Mouse (Mus musculus) heart, postnatal 0 days (tissue): ENCODE results near the gene Cdc14a. TPM values are rescaled to one million over a fixed set of nuclear protein-coding genes. Genes with fewer than 3 reads are reported as not detected.

Source experiments
- ATAC-seq: fragments of 200-750 bp; cut with Nextera tagmentation; 2 replicates; pipeline ENCODE4 v1.8.0; 2017; ENCODE audit warnings: low read depth, moderate number of reproducible peaks, moderate library complexity; ENCODE audit not compliant: insufficient read depth
- DNase-seq: peaks from one replicate; pipeline ENCODE4 v3.0.0-alpha.2; 2016; ENCODE audit warnings: low spot score
- H3K27ac ChIP-seq: fragments of 300-500 bp; sonication (generic); 2 replicates; pipeline ENCODE4 v1.5.1; 2014; ENCODE audit warnings: low read depth, mild to moderate bottlenecking
- H3K27me3 ChIP-seq: fragments of 300-500 bp; sonication (generic); 2 replicates; pipeline ENCODE4 v1.6.1; 2014; ENCODE audit warnings: low read length, mixed read lengths; ENCODE audit not compliant: control insufficient read depth, insufficient read depth
- H3K36me3 ChIP-seq: fragments of 300-500 bp; sonication (generic); replicated peaks from 2 replicates; pipeline ENCODE4 v1.6.1; 2014; ENCODE audit warnings: low read length, mixed read lengths; ENCODE audit not compliant: control insufficient read depth, insufficient read depth
- H3K4me1 ChIP-seq: fragments of 300-500 bp; sonication (generic); 2 replicates; pipeline ENCODE4 v1.6.1; 2014; ENCODE audit warnings: antibody characterized with exemption; ENCODE audit not compliant: control insufficient read depth, insufficient read depth
- H3K4me2 ChIP-seq: fragments of 300-500 bp; sonication (generic); 2 replicates; pipeline ENCODE4 v1.6.1; 2014; ENCODE audit warnings: low read depth, mild to moderate bottlenecking, low read length, moderate library complexity
- H3K4me3 ChIP-seq: fragments of 300-500 bp; sonication (generic); 2 replicates; pipeline ENCODE4 v1.5.1; 2014; ENCODE audit warnings: low read depth, low read length
- H3K9ac ChIP-seq: fragments of 300-500 bp; sonication (generic); replicated peaks from 2 replicates; pipeline ENCODE4 v1.6.1; 2014; ENCODE audit warnings: low read depth, low read length, mixed read lengths
- H3K9me3 ChIP-seq: fragments of 300-500 bp; sonication (generic); replicated peaks from 2 replicates; pipeline ENCODE4 v1.6.1; 2016; ENCODE audit warnings: low read length; ENCODE audit not compliant: control insufficient read depth
- CTCF ChIP-seq: IDR thresholded peaks from 2 replicates; pipeline ENCODE4 v1.5.1; 2016; ENCODE audit warnings: antibody characterized with exemption, control low read depth, low read depth
- EP300 ChIP-seq: IDR thresholded peaks from 2 replicates; pipeline ENCODE4 v1.6.1; 2016; ENCODE audit warnings: antibody characterized with exemption, low read depth
- WGBS: fragments of 180-500 bp; shearing (Covaris S2); extraction: QIAGEN DNeasy Blood & Tissue Kit; methylation state at CpG from one replicate; pipeline ENCODE4 v1.1.7; 2014; 5-methylcytosine and 5-hydroxymethylcytosine counted together
- polyA plus RNA-seq: library from polyadenylated mRNA; unstranded; fragments of >200 nt; fragmentation: Nextera tagmentation; extraction: Ambion mirVana; gene quantifications from 2 replicates; pipeline ENCODE4 v1.2.1, GENCODE M21; 2015
- total RNA-seq: library from RNA; depleted of rRNA; stranded (reverse); fragments of >200 nt; gene quantifications from 2 replicates; pipeline ENCODE4 v1.2.3, GENCODE M21; 2014; ENCODE audit warnings: low replicate concordance

Gene Cdc14a
- total and polyA plus RNA-seq, 2 experiments from 2014 or later = 2.5 to 6.1 TPM

DNA sequence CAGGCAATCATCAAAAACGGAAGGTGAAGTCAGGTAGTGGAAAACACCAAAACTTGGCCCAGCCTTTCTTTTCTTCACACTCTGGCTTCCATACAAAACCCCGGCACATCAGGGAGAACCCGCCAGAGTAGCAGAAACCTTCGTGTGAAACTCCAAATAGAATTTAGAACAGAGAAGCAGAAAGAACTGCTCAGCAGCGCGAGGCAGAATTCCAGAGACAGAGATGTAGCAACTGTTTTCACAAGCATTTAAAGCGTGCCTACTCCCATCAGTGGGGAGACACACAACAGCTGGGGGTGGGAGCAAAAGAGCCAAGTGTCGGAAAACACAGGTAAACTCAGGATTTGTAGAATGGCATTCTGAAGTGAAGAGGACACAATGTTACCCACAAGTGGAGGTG, 125.8 kb downstream of the Cdc14a start:
- Histone ChIP-seq H3K9me3 (no peaks in the 10 kb centered on the region), H3K27me3 (no peaks in the 10 kb centered on the region), H3K27ac (no peak overlapping the region), H3K4me2 (no peak overlapping the region), H3K36me3 (peaks cover 18% of the 10 kb centered on the region), H3K4me1 (no peaks in the 10 kb centered on the region), H3K4me3 (no peak overlapping the region), H3K9ac (no peak overlapping the region)
- no peak for ATAC-seq
- TF ChIP-seq CTCF (no peak), EP300 (no peak)
- DNase-seq = no peak
- 85% methylated on average over 8 of the region's 8 CpGs for WGBS

GRCm38 (mm10) chr3:116297170-116297569, 126.7 kb downstream of the Cdc14a start:
- H3K27me3 ChIP-seq = no peaks in the 10 kb centered on the region
- peaks cover 18% of the 10 kb centered on the region for H3K36me3 ChIP-seq
- no peak overlapping the region for H3K27ac ChIP-seq
- 82% methylated on average over 7 of the region's 7 CpGs for WGBS
- H3K4me3 ChIP-seq = no peak overlapping the region
- no peak for ATAC-seq
- no peak overlapping the region for H3K9ac ChIP-seq
- no peaks in the 10 kb centered on the region for H3K9me3 ChIP-seq
- no peak overlapping the region for H3K4me2 ChIP-seq
- H3K4me1 ChIP-seq = no peaks in the 10 kb centered on the region
- DNase-seq = no peak
- TF ChIP-seq CTCF (no peak), EP300 (no peak)

DNA sequence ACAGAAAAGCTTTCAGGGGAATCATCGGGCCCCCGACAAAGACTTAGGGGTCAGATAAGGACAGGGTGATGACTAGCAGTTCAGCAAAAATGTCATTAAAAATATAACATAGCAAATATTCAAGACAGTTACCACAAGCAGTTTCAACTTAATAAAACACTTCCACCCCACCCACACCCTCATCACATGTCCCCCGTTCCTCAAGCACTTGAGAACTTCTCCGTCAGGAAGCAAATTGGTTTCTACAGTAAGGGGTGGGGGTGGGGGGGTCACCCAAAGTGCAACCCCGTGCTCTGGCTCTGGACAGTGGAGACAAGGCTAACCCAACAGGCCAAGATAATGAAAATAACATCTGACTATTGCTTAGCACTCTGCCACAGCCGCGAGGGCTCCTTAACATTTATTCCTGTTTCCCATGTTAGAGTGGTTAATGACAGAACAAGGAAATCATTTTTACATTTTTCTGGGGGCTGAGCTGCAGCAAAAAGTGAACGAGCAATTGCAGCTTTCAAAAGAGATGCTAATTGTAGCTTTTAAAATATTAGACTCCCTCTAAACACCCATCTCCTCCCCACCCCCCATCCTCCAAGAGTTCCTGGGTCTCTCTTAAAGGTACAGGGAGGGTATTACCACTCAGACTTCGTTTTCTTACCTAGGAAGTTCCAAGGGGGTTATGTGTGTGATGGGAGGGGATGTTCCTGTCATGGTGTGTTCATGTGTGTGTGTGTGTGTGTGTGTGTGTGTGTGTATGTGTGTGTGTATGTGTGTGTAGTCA, 133.6 kb downstream of the Cdc14a start:
- H3K27me3 ChIP-seq = no peaks in the 10 kb centered on the region
- H3K9ac ChIP-seq = no peak overlapping the region
- H3K36me3 ChIP-seq = peaks cover 13% of the 10 kb centered on the region
- H3K4me3 ChIP-seq = no peak overlapping the region
- DNase-seq (no peak), ATAC-seq (no peak)
- no peaks in the 10 kb centered on the region for H3K4me1 ChIP-seq
- 75% methylated on average over 9 of the region's 9 CpGs for WGBS
- no peak overlapping the region for H3K27ac ChIP-seq
- no peak overlapping the region for H3K4me2 ChIP-seq
- no peak for TF ChIP-seq CTCF
- TF ChIP-seq EP300 = no peak
- no peaks in the 10 kb centered on the region for H3K9me3 ChIP-seq

DNA sequence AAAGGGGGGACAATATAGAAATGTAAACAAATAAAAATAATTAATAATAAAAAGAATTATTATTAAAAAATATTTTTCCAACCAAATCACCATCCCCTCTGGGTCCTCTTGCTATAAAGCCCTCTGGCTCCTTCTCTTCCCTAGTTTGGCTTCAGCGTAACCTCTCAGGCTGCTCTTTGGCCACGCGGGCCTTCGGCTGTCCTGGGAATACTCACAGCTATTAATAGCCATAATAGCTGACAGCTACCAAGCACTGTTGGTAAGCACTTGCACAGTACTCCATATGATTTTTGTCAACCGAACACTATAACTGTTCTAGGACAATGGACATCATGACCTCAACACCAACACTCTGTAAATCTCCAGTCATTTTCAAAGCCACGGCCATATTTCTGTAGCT, 135.0 kb downstream of the Cdc14a start:
- Histone ChIP-seq H3K36me3 (peaks cover 11% of the 10 kb centered on the region), H3K27me3 (no peaks in the 10 kb centered on the region), H3K27ac (no peak overlapping the region), H3K4me2 (no peak overlapping the region), H3K4me3 (no peak overlapping the region), H3K4me1 (no peaks in the 10 kb centered on the region), H3K9me3 (no peaks in the 10 kb centered on the region), H3K9ac (no peak overlapping the region)
- ATAC-seq (peak; percentile 76), DNase-seq (peak; percentile 57)
- WGBS = 31% methylated on average over 6 of the region's 6 CpGs
- TF ChIP-seq EP300 = no peak
- TF ChIP-seq CTCF = no peak

GRCm38 (mm10) chr3:116284735-116285134, 139.1 kb downstream of the Cdc14a start:
- DNase-seq (no peak), ATAC-seq (no peak)
- H3K4me1 ChIP-seq = no peaks in the 10 kb centered on the region
- no peak overlapping the region for H3K4me3 ChIP-seq
- no peaks in the 10 kb centered on the region for H3K9me3 ChIP-seq
- 95% methylated on average over 4 of the region's 4 CpGs for WGBS
- H3K36me3 ChIP-seq = peaks cover 5% of the 10 kb centered on the region; the same call in 1 of the 2 replicates
- no peak overlapping the region for H3K4me2 ChIP-seq
- H3K27me3 ChIP-seq = no peaks in the 10 kb centered on the region
- no peak overlapping the region for H3K9ac ChIP-seq
- H3K27ac ChIP-seq = no peak overlapping the region
- no peak for TF ChIP-seq CTCF
- no peak for TF ChIP-seq EP300

DNA sequence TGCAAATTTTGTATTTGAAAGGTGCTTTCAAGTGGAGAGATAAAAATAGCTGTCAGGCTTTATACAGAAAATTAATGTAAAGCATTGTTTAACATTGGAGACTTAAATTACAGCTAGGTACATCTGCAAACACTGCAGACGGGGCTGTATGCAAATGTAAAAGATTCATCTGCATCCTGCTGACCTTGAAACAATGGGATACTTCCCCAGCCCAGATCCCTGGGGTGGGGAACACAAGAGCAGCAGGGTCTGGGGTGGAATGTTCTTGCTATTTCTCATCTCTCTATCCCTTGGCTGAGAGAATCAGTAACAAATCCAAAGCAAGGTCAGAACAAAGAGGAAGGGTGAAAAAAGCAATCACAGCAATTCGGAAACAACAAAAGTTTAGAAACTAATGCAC, 139.8 kb downstream of the Cdc14a start:
- Histone ChIP-seq H3K36me3 (peaks cover 6% of the 10 kb centered on the region; the same call in 1 of the 2 replicates), H3K9ac (no peak overlapping the region), H3K4me1 (no peaks in the 10 kb centered on the region), H3K4me3 (no peak overlapping the region), H3K4me2 (no peak overlapping the region), H3K27ac (no peak overlapping the region), H3K9me3 (no peaks in the 10 kb centered on the region), H3K27me3 (no peaks in the 10 kb centered on the region)
- no peak for ATAC-seq
- TF ChIP-seq CTCF (no peak), EP300 (no peak)
- WGBS = 53% methylated on average over 2 of the region's 2 CpGs
- DNase-seq = no peak
